Mouse (Mus musculus): ENCODE data around the gene Pigk.

Gene Pigk

GRCm38 (mm10) chr3:152841264-152841663 lies 127.4 kb downstream of the Pigk start:
- DNase-seq (ENCODE audit: low spot score in 2 of 2), result no peak

GRCm38 (mm10) chr3:152842648-152843047 lies 128.7 kb downstream of the Pigk start:
- no peak for DNase-seq (ENCODE audit: low spot score in 2 of 2)

- DNase-seq (ENCODE audit: low spot score in 2 of 2), result no peak
Observed at GRCm38 (mm10) chr3:152843925-152844324, 130.0 kb downstream of the Pigk start.

GRCm38 (mm10) chr3:152855006-152855614 lies 141.2 kb downstream of the Pigk start:
- no peak for DNase-seq (ENCODE audit: low spot score in 2 of 2)

DNA sequence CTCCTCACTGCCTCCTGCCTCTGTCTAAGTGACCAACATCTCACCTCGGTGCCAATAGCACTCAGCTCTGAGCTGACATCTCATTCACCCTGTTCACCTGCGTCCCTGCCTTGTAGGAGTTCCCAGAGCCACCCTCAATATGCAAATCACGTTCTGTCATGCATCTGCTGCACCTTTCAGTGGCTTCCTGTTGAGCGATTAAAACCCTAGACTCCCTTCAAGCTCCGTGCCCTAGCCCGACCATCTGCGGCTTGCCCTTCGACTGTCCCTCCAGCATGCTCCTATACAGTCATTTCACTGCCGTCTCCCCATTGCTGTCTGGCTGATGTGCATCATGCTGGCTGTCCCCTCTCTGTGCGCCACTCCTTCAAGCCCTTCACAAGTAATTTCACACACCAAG lies 142.2 kb downstream of the Pigk start:
- DNase-seq (ENCODE audit: low spot score in 2 of 2), result no peak

GRCm38 (mm10) chr3:152861450-152861849 lies 147.6 kb downstream of the Pigk start:
- DNase-seq (ENCODE audit: low spot score in 2 of 2), result no peak

GRCm38 (mm10) chr3:152861978-152862377 lies 148.1 kb downstream of the Pigk start:
- DNase-seq (ENCODE audit: low spot score in 2 of 2), result no peak

DNA sequence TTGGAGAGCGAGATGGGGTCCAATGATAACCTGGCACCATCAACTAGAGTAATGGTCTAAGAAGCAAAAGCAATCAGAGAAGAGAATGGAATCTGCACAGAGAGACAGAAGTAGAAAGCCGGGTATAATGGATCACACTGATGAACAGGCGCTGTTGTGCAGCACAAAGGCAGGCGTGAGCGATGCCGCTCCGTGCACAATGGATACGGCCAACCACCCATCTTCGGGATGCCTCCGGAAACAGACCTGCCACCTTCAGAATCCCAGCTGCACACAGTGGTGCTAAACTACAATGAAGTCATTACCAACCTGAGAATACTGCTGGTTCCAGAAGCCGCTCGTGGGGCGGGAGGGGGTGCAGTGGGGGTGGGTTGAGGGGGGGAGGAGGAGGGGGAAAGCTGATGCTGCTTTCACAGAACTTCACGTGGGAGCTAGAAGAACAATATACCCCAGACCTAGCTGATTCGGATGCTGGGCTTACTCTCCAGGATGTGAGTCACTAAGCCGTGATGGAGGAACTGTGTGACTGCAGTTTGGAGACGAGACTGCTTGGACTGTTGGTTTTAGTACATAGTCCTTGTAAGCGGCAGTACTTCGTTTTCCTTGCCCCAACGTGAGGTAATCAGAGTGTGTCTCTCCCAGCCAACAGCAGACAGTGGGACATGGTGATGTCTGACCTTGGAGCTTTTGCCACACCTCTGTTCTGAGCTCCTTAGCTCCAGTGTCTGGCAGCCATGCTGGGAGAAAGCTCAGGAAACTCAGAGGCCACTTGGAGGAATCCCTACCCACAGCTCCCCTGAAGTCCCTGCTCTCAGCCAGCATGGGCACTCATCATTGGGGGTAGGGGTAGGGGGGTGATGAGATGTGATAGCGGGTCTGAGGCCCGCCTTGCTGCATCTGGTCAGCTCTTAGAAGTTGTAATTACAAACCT lies 152.4 kb downstream of the Pigk start:
- DNase-seq (ENCODE audit: low spot score in 2 of 2), result no peak

GRCm38 (mm10) chr3:152867654-152868525 lies 154.0 kb downstream of the Pigk start:
- DNase-seq (ENCODE audit: low spot score in 2 of 2), result no peak

DNA sequence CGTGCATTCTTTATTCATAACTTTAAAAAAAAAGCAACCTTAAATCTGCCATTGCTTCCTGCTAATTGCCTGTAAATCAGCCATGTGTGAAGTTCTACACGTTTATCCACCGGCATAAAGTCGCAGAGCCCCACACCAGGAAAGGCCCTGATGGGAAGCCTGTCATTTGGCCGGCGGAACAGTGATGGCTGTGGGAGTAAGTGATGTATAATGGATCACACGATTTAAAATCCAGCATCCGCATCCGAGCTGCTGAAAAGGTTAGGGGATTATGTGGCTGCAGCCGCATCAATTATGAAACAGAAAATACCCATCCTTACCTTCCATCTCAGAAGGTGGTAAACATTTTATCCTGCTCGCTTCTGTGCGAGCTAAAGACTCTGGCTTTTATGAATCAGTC lies 158.2 kb downstream of the Pigk start:
- no peak for DNase-seq (ENCODE audit: low spot score in 2 of 2)

GRCm38 (mm10) chr3:152872596-152872995 lies 158.7 kb downstream of the Pigk start:
- no peak for DNase-seq (ENCODE audit: low spot score in 2 of 2)

DNA sequence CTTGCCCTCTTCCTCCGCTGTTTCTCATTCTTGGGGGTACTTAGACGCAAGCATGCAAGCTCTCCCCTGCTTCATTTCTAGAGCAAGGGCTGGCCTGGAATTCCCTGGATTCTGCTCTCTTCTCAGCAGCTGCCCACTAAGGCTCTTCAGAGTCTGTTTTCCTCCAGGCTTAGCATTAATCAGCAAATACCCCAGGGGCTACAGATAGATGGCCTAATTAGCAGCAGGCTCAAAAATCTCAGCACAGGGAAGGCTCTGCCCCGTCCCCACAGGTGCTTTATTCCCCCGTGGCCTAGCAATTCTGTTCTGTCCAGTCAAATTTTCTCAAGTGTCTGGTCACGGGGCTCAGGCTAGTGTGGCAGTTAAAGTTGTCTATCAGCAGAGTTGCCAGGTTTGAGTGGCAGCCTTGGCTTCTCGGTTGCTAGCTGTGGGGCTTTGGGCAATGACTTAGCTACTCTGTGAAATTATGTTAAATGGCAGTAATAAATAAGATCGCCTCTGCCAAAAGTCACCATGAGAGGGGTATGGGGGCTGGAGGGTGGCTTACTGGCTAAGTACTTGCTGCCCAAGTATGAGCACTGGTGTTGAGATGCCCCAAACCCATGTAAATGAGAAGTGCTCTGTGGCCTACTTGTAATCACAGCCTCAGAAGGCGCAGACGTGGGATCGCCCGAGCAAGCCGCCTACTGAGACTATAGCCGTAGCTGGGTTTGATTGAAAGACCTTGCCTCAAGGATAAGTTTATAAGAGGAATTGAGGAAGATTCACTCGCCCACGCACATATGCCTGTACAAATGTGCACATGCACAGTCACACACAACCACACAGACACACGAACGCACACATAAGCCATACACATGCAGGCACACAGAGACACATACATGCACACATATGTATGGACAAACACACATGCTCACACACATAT lies 160.8 kb downstream of the Pigk start:
- no peak for DNase-seq (ENCODE audit: low spot score in 2 of 2)

DNA sequence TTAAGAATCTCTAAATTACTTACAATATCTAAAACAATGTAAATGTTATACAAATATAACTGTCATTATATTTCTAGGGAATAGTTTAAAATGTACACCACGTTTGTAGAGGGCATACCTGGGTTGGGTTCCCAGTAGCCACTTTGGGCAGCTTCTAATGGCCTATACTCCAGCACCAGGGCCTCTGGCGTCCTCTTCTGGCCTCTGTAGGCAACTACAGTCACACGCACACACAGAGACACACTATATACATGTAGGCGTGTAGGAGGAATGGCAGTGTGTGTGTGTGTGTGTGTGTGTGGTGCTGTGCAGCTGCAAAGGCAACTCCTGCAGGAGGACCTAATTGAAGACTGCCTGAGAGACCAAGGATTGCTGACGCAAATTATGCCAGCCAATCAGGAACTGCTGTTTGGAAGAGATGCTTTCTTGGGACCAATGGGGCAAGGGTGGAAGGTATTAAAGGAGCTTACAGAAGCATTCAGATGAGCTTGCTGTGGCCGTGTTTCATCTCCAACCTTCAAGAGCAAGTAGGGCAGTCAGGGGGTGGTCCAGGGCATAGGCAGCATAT lies 161.9 kb downstream of the Pigk start:
- no peak for DNase-seq (ENCODE audit: low spot score in 2 of 2)

GRCm38 (mm10) chr3:152880121-152880835 lies 166.4 kb downstream of the Pigk start:
- DNase-seq (ENCODE audit: low spot score in 2 of 2), result no peak

GRCm38 (mm10) chr3:152881706-152882105 lies 167.8 kb downstream of the Pigk start:
- DNase-seq (ENCODE audit: low spot score in 2 of 2), result no peak

- DNase-seq (ENCODE audit: low spot score in 2 of 2), result no peak
Observed at GRCm38 (mm10) chr3:152883556-152883955, 169.7 kb downstream of the Pigk start.

DNA sequence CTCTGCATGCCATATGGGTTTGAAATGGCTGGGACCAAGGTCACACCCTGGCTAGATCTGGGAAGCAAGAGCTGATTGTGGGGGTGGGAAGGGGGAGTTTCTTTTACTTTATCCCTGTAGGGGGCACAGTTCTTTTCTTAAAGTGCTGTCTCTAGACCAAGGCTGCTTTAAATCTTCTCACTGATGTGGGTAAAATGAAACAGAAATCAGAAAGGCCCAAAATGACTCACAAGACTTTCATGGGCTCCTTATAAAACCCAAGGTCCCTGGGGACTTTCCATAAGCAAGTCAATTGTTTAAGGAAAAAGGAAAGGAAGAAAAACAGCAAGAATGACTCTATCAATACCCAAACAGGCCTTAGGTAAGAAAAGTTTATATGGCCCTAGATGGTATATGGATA lies 172.8 kb downstream of the Pigk start:
- no peak for DNase-seq (ENCODE audit: low spot score in 2 of 2)

GRCm38 (mm10) chr3:152888116-152888515 lies 174.2 kb downstream of the Pigk start:
- no peak for DNase-seq (ENCODE audit: low spot score in 2 of 2)

DNA sequence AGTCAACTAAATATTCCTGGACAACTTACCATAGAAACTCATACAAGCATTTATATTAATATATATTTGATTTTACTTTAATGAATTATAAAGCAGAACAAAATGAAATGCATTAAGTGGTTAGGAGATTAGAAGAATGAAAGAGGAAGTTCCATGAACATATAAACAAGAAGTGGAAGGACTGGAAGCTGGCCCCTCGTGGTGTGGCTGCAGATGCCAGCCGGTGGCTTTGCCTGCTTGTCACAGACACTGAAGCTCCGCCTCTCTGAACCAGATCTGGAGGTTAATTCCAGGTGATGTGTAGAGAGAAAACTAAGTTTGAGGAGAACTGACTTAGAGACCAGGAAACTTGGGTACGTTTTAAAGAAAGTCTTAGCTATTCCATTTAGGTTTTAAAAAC lies 181.0 kb downstream of the Pigk start:
- no peak for DNase-seq (ENCODE audit: low spot score in 2 of 2)

GRCm38 (mm10) chr3:152896111-152896510 lies 182.2 kb downstream of the Pigk start:
- no peak for DNase-seq (ENCODE audit: low spot score in 2 of 2)

Data from urinary bladder, postnatal 4 days (tissue).